Comparison of ENCODE assay signal across 8 mouse cellular contexts in the genomic region with DNA sequence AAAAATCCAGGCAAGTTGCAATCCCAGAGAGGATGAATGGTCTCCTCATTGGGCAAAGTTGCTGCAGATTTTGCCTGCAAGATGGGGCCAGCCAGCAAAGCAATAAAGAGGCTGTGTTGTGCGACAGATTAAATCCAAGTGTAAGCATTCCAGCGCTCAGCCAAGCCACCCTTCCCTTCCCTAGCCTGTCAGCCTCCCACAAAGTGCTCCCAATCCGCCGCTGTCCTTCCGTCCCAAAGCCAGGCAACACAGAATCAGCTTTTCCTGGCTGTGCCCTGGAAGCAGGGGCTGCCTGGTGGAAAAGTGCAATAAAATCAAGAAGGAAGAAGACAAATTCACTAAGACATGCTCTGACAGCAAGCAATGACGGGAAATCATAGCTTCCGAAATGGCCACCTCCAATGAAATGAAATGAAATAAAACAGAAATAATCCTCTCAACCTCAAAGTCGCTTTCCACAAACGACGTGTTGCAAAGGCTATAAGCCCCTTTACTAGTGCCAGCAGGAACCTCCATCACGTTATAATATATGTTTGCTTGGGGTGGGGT.
DNase-seq lines count a peak whose midpoint lies in the region; ATAC-seq and TF ChIP-seq lines count a peak whose summit lies in the region.

No protein-coding gene starts in this region.

- no peak overlapping the region for H3K27ac ChIP-seq in embryonic facial prominence, embryonic 14.5 days (replicated peaks; ENCODE audit: low read depth, low read length)
- no peak overlapping the region for H3K27ac ChIP-seq in hindbrain, embryonic 15.5 days (replicated peaks)
- peak overlapping the region; percentile 51; the same call in 1 of the 2 replicates for H3K27ac ChIP-seq in liver, postnatal 0 days (ENCODE audit: low read depth)

- peak overlapping the region; percentile 65 for H3K9ac ChIP-seq in embryonic facial prominence, embryonic 14.5 days (ENCODE audit: low read depth, low read length)
- peak overlapping the region; percentile 49 for H3K9ac ChIP-seq in hindbrain, embryonic 15.5 days
- H3K9ac ChIP-seq in liver, postnatal 0 days (replicated peaks), result no peak overlapping the region; the same call in 1 of the 2 replicates

- H3K36me3 ChIP-seq in embryonic facial prominence, embryonic 14.5 days (ENCODE audit: control insufficient read depth, insufficient read depth, low read length), result no peaks in the 10 kb centered on the region
- H3K36me3 ChIP-seq in hindbrain, embryonic 15.5 days, result no peaks in the 10 kb centered on the region
- no peaks in the 10 kb centered on the region for H3K36me3 ChIP-seq in liver, postnatal 0 days (replicated peaks; ENCODE audit: insufficient read depth, low read length)

- ATAC-seq in frontal cortex, adult (ENCODE audit: low TSS enrichment), result peak; percentile 26; the same call in 1 of the 2 replicates
- no peak for ATAC-seq in embryonic facial prominence, embryonic 14.5 days (ENCODE audit: low read depth)
- ATAC-seq in hindbrain, embryonic 15.5 days (ENCODE audit: low FRiP score, low read depth), result no peak
- ATAC-seq in liver, postnatal 0 days, result no peak

- 12% methylated on average over 11 of the region's 11 CpGs for WGBS in embryonic facial prominence, embryonic 14.5 days
- WGBS in hindbrain, embryonic 15.5 days, result 31% methylated on average over 11 of the region's 11 CpGs
- WGBS in liver, postnatal 0 days (ENCODE audit: insufficient replicate concordance), result 23% methylated on average over 11 of the region's 11 CpGs

- H3K9me3 ChIP-seq in embryonic facial prominence, embryonic 14.5 days (ENCODE audit: control insufficient read depth, low read length), result no peaks in the 10 kb centered on the region
- no peaks in the 10 kb centered on the region for H3K9me3 ChIP-seq in hindbrain, embryonic 15.5 days
- H3K9me3 ChIP-seq in liver, postnatal 0 days (ENCODE audit: low read length), result no peaks in the 10 kb centered on the region

- no peak for DNase-seq in frontal cortex, postnatal 25 days (ENCODE audit: low spot score in 2 of 2)
- DNase-seq in embryonic facial prominence, embryonic 14.5 days (ENCODE audit: low spot score), result no peak
- DNase-seq in liver, postnatal 0 days, result no peak
- no peak for DNase-seq in yolk sac, embryonic 10.5 days (ENCODE audit: low spot score)
- no peak for DNase-seq in right cerebral cortex, postnatal 36 days (ENCODE audit: low spot score in 2 of 2)
- DNase-seq in spleen, adult 18-20 months, result no peak

- H3K4me2 ChIP-seq in embryonic facial prominence, embryonic 14.5 days (ENCODE audit: low read depth, low read length), result peak overlapping the region; percentile 98
- peak overlapping the region; percentile 94 for H3K4me2 ChIP-seq in hindbrain, embryonic 15.5 days
- peak overlapping the region; percentile 81 for H3K4me2 ChIP-seq in liver, postnatal 0 days (ENCODE audit: low read depth, low read length)

- H3K27me3 ChIP-seq in embryonic facial prominence, embryonic 14.5 days (replicated peaks; ENCODE audit: control insufficient read depth, insufficient read depth, low read length), result peaks cover 25% of the 10 kb centered on the region
- H3K27me3 ChIP-seq in hindbrain, embryonic 15.5 days, result no peaks in the 10 kb centered on the region
- peaks cover 23% of the 10 kb centered on the region for H3K27me3 ChIP-seq in liver, postnatal 0 days (ENCODE audit: insufficient read depth, low read length)

- peak overlapping the region; percentile 51 for H3K4me3 ChIP-seq in embryonic facial prominence, embryonic 14.5 days (ENCODE audit: low read depth, low read length)
- H3K4me3 ChIP-seq in hindbrain, embryonic 15.5 days, result peak overlapping the region; percentile 48
- peak overlapping the region; percentile 49 for H3K4me3 ChIP-seq in liver, postnatal 0 days (ENCODE audit: low read depth, low read length)

- TF ChIP-seq CTCF in liver, postnatal 0 days (IDR thresholded peaks at IDR 0.05; ENCODE audit: low read depth), result no peak

- TF ChIP-seq EP300 in liver, postnatal 0 days (IDR thresholded peaks at IDR 0.05; ENCODE audit: low read depth), result no peak

- peaks cover 16% of the 10 kb centered on the region for H3K4me1 ChIP-seq in embryonic facial prominence, embryonic 14.5 days (ENCODE audit: control insufficient read depth, insufficient read depth, low read length)
- peaks cover 35% of the 10 kb centered on the region for H3K4me1 ChIP-seq in hindbrain, embryonic 15.5 days (replicated peaks)
- H3K4me1 ChIP-seq in liver, postnatal 0 days (ENCODE audit: insufficient read depth), result peaks cover 9% of the 10 kb centered on the region; the same call in 1 of the 2 replicates
